Mouse (Mus musculus) kidney, postnatal 0 days (tissue): Measurements from ENCODE around the gene Ccdc85c. TPM values are rescaled to one million over a fixed set of nuclear protein-coding genes. Genes with fewer than 3 reads are reported as not detected.

Experiments used
- ATAC-seq: fragments of 200-750 bp; cut with Nextera tagmentation; replicated peaks from 2 replicates; pipeline ENCODE4 v1.8.0; 2017; ENCODE audit warnings: low read depth, moderate number of reproducible peaks, moderate TSS enrichment, moderate library complexity; ENCODE audit not compliant: low FRiP score
- DNase-seq: peaks from one replicate; pipeline ENCODE4 v3.0.0-alpha.2; 2016; ENCODE audit warnings: low spot score
- H3K27ac ChIP-seq: fragments of 300-500 bp; sonication (generic); 2 replicates; pipeline ENCODE4 v1.5.1; 2014; ENCODE audit warnings: mild to moderate bottlenecking
- H3K27me3 ChIP-seq: fragments of 300-500 bp; sonication (generic); 2 replicates; pipeline ENCODE4 v1.6.1; 2014; ENCODE audit warnings: low read length, mixed read lengths; ENCODE audit not compliant: insufficient read depth
- H3K36me3 ChIP-seq: fragments of 300-500 bp; sonication (generic); 2 replicates; pipeline ENCODE4 v1.6.1; 2014; ENCODE audit warnings: low read length, mixed read lengths; ENCODE audit not compliant: insufficient read depth
- H3K4me1 ChIP-seq: fragments of 300-500 bp; sonication (generic); replicated peaks from 2 replicates; pipeline ENCODE4 v1.6.1; 2014; ENCODE audit warnings: antibody characterized with exemption, low read length, mixed read lengths; ENCODE audit not compliant: insufficient read depth
- H3K4me2 ChIP-seq: fragments of 300-500 bp; sonication (generic); 2 replicates; pipeline ENCODE4 v1.6.1; 2014; ENCODE audit warnings: mild to moderate bottlenecking, low read length, moderate library complexity, mixed read lengths
- H3K4me3 ChIP-seq: fragments of 300-500 bp; sonication (generic); replicated peaks from 2 replicates; pipeline ENCODE4 v1.5.1; 2014; ENCODE audit warnings: low read depth, low read length
- H3K9ac ChIP-seq: fragments of 300-500 bp; sonication (generic); 2 replicates; pipeline ENCODE4 v1.6.1; 2014; ENCODE audit warnings: low read depth, low read length
- H3K9me3 ChIP-seq: fragments of 300-500 bp; sonication (generic); replicated peaks from 2 replicates; pipeline ENCODE4 v1.6.1; 2016; ENCODE audit warnings: low read length, inconsistent platforms, mixed read lengths
- CTCF ChIP-seq: IDR thresholded peaks from 2 replicates; pipeline ENCODE4 v1.5.1; 2016; ENCODE audit warnings: antibody characterized with exemption, low read depth, mild to moderate bottlenecking, moderate library complexity
- WGBS: fragments of 180-500 bp; shearing (Covaris S2); extraction: QIAGEN DNeasy Blood & Tissue Kit; methylation state at CpG from one replicate; pipeline ENCODE4 v1.1.7; 2014; 5-methylcytosine and 5-hydroxymethylcytosine counted together
- polyA plus RNA-seq: library from polyadenylated mRNA; unstranded; fragments of >200 nt; fragmentation: Nextera tagmentation; extraction: Ambion mirVana; gene quantifications from 2 replicates; pipeline ENCODE4 v1.2.1, GENCODE M21; 2015

The Ccdc85c gene
- polyA plus RNA-seq, 1 experiment from 2014 or later = 7.7 TPM

GRCm38 (mm10) chr12:108231901-108232300 lies 43.3 kb downstream of the Ccdc85c start:
- Histone ChIP-seq H3K9me3 (no peaks in the 10 kb centered on the region), H3K4me1 (peaks cover 15% of the 10 kb centered on the region), H3K27me3 (no peaks in the 10 kb centered on the region), H3K27ac (no peak overlapping the region), H3K36me3 (no peaks in the 10 kb centered on the region), H3K4me3 (no peak overlapping the region), H3K4me2 (no peak overlapping the region), H3K9ac (peak overlapping the region; percentile 18; the same call in 1 of the 2 replicates)
- WGBS = 54% methylated on average over 9 of the region's 9 CpGs
- TF ChIP-seq CTCF = no peak
- DNase-seq (no peak), ATAC-seq (no peak)

DNA sequence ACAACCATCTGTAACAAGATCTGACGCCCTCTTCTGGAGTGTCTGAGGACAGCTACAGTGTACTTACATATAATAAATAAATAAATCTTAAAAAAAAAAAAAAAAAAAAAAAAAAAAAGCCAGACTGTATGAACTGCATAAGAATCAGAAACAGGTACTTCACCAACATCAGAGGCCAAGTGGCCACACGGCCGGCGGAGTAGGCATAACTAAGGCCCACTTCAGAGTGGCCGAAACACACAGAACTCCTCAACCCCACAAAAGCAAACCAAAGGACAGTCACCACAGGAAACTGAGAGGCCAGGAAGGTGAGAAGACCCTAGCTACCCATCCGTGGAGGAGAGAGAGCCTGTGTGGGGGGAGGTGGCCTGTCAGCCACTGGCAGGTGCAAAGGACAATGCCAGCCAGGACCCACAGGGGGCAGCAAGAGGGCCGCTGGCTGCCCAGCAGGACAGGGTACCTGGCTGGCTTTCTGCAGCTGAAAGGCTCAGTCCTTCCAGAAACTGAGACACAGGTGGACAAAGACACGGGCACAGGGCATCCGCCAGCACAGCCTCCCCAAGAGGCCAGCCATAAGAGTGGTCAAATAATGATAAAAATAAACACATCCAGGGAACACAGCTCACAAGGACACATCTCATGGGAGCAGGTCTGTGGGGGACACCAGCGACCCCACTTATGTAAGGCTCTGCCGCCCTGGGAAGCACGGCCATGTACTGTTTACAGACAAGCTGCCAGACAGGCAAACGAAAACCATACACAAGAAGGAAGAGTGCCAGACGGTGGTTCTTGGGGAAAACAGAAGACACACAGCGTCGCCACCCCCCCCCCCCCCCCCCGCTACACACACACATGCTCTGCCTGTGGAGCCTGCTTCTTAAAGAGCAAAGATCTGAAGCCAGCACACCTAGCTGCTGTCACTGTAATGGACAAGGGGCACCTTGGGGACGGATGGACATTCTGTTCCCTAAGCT lies 44.1 kb downstream of the Ccdc85c start:
- Histone ChIP-seq H3K36me3 (no peaks in the 10 kb centered on the region), H3K9me3 (no peaks in the 10 kb centered on the region), H3K27me3 (no peaks in the 10 kb centered on the region), H3K4me2 (no peak overlapping the region), H3K9ac (no peak overlapping the region), H3K4me1 (peaks cover 9% of the 10 kb centered on the region), H3K4me3 (no peak overlapping the region), H3K27ac (no peak overlapping the region)
- ATAC-seq (peak; percentile 30), DNase-seq (no peak)
- TF ChIP-seq CTCF = peak; percentile 68
- 61% methylated on average over 15 of the region's 18 CpGs for WGBS

DNA sequence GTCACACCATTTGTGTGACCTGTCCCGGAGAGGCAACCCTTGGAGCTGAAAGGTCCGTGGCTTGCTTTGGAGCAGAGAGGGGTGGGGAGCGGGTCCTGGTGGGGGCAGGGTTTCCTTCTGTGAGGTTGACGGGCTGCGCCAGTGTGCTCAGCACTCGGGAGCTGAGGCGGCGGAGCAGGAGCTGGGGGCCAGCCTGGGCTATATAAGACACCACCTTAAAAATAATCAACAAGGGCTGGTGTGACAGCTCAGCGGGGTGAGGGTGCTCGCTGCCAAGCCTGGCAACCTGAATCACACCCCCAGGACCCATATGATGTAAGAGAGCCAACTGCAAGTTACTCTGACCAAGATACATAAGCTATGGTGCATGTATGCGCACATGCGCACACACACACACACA lies 45.1 kb downstream of the Ccdc85c start:
- Histone ChIP-seq H3K4me3 (no peak overlapping the region), H3K27ac (no peak overlapping the region), H3K4me1 (peaks cover 13% of the 10 kb centered on the region), H3K9me3 (no peaks in the 10 kb centered on the region), H3K4me2 (no peak overlapping the region), H3K27me3 (no peaks in the 10 kb centered on the region), H3K36me3 (no peaks in the 10 kb centered on the region), H3K9ac (no peak overlapping the region)
- no peak for DNase-seq
- TF ChIP-seq CTCF = no peak
- WGBS = 67% methylated on average over 12 of the region's 12 CpGs
- no peak for ATAC-seq

DNA sequence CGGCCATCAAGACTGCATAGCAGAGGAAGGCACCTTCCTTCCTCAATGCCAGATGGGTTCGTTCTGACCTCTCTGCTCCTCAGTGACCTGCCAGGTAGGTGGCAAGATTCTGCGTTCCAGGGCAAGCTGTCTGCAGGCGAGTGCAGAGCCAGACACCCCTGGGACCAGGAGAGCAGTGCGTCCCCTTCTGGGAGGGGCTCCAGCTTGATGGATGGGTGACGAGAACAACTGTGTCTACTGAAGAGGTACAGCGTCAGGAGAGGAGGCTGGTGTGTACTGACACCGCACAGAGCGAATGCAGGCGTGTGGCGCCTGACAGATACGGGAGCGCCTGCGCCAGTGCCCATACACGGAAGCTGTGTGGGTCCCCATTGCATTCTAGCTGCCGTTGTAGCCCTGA lies 47.7 kb downstream of the Ccdc85c start:
- no peak for TF ChIP-seq CTCF
- H3K27ac ChIP-seq = no peak overlapping the region
- H3K4me3 ChIP-seq = no peak overlapping the region
- no peaks in the 10 kb centered on the region for H3K9me3 ChIP-seq
- no peak overlapping the region for H3K9ac ChIP-seq
- DNase-seq = no peak
- WGBS = 88% methylated on average over 16 of the region's 16 CpGs
- H3K4me2 ChIP-seq = no peak overlapping the region
- H3K36me3 ChIP-seq = no peaks in the 10 kb centered on the region
- H3K4me1 ChIP-seq = peaks cover 20% of the 10 kb centered on the region
- ATAC-seq = no peak
- H3K27me3 ChIP-seq = no peaks in the 10 kb centered on the region

GRCm38 (mm10) chr12:108226941-108227340 lies 48.3 kb downstream of the Ccdc85c start:
- 88% methylated on average over 12 of the region's 12 CpGs for WGBS
- H3K4me2 ChIP-seq = no peak overlapping the region

DNA sequence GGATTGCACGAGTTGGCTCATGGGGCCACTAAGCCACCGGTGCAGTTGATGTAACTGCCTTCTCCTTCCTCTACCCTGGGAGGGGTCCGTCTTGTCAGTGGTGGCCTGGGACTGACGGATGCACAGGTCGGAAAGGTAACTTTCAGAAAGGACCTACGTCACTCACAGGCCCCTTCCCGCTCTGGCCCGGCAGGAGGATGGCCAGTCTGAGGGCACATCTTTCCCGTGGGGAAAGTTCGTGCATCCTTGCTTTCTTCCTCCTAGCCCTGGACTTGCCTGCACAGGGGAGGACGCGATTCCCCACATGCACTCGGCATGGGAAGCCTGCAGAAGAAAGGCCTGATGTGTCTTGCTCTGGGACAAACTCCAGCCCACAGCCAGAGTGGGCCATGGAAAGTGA lies 49.0 kb downstream of the Ccdc85c start:
- Histone ChIP-seq H3K9ac (no peak overlapping the region), H3K27me3 (no peaks in the 10 kb centered on the region), H3K4me1 (peaks cover 23% of the 10 kb centered on the region), H3K4me3 (no peak overlapping the region), H3K9me3 (no peaks in the 10 kb centered on the region), H3K36me3 (no peaks in the 10 kb centered on the region), H3K4me2 (no peak overlapping the region), H3K27ac (no peak overlapping the region)
- TF ChIP-seq CTCF = no peak
- ATAC-seq = no peak
- WGBS = 83% methylated on average over 13 of the region's 13 CpGs
- DNase-seq = no peak

More at GRCm38 (mm10) chr12:108226941-108227340, 48.3 kb downstream of the Ccdc85c start:
- H3K4me3 ChIP-seq = no peak overlapping the region
- ATAC-seq (no peak), DNase-seq (no peak)
- H3K36me3 ChIP-seq = no peaks in the 10 kb centered on the region
- no peaks in the 10 kb centered on the region for H3K27me3 ChIP-seq
- no peak overlapping the region for H3K9ac ChIP-seq
- peaks cover 20% of the 10 kb centered on the region for H3K4me1 ChIP-seq
- no peak overlapping the region for H3K27ac ChIP-seq
- H3K9me3 ChIP-seq = no peaks in the 10 kb centered on the region
- no peak for TF ChIP-seq CTCF
